Mouse (Mus musculus) neural tube, embryonic 15.5 days (tissue): ENCODE measurements around the gene Hist1h4f. TPM values are rescaled to one million over a fixed set of nuclear protein-coding genes. Genes with fewer than 3 reads are reported as not detected.
"Not testable (repeated sequence)": the region's sequence is repeated elsewhere in the genome, so short reads cannot be mapped to it uniquely, and the experiment has no call there.

Source experiments
- ATAC-seq: fragments of 200-750 bp; cut with Nextera tagmentation; 2 replicates; pipeline ENCODE4 v1.8.0; 2017; ENCODE audit warnings: mild to moderate bottlenecking, moderate TSS enrichment, moderate library complexity; ENCODE audit not compliant: low FRiP score
- H3K27ac ChIP-seq: fragments of 300-500 bp; sonication (generic); replicated peaks from 2 replicates; pipeline ENCODE4 v1.5.1; 2015; ENCODE audit warnings: mild to moderate bottlenecking, inconsistent platforms
- H3K27me3 ChIP-seq: fragments of 300-500 bp; sonication (generic); replicated peaks from 2 replicates; pipeline ENCODE4 v1.6.1; 2015; ENCODE audit warnings: inconsistent platforms
- H3K36me3 ChIP-seq: fragments of 300-500 bp; sonication (generic); 2 replicates; pipeline ENCODE4 v1.6.1; 2015; ENCODE audit warnings: inconsistent platforms
- H3K4me1 ChIP-seq: fragments of 300-500 bp; sonication (generic); 2 replicates; pipeline ENCODE4 v1.6.1; 2015; ENCODE audit warnings: inconsistent platforms
- H3K4me2 ChIP-seq: fragments of 300-500 bp; sonication (generic); 2 replicates; pipeline ENCODE4 v1.6.1; 2015; ENCODE audit warnings: inconsistent platforms, mild to moderate bottlenecking, moderate library complexity
- H3K4me3 ChIP-seq: fragments of 300-500 bp; sonication (generic); replicated peaks from 2 replicates; pipeline ENCODE4 v1.5.1; 2015; ENCODE audit warnings: mild to moderate bottlenecking, inconsistent platforms
- H3K9ac ChIP-seq: fragments of 300-500 bp; sonication (generic); replicated peaks from 2 replicates; pipeline ENCODE4 v1.6.1; 2015; ENCODE audit warnings: mild to moderate bottlenecking, inconsistent platforms
- H3K9me3 ChIP-seq: fragments of 300-500 bp; sonication (generic); replicated peaks from 2 replicates; pipeline ENCODE4 v1.6.1; 2016; ENCODE audit warnings: inconsistent platforms
- WGBS: fragments of 180-500 bp; shearing (Covaris S2); methylation state at CpG from one replicate; pipeline ENCODE4 v1.1.7; 2015; ENCODE audit warnings: mixed read lengths; 5-methylcytosine and 5-hydroxymethylcytosine counted together
- polyA plus RNA-seq: library from polyadenylated mRNA; unstranded; fragments of >200 nt; fragmentation: Nextera tagmentation; extraction: Ambion mirVana; gene quantifications from 2 replicates; pipeline ENCODE4 v1.2.1, GENCODE M21; 2015

Gene Hist1h4f
- polyA plus RNA-seq, 1 experiment from 2014 or later: not detected

DNA sequence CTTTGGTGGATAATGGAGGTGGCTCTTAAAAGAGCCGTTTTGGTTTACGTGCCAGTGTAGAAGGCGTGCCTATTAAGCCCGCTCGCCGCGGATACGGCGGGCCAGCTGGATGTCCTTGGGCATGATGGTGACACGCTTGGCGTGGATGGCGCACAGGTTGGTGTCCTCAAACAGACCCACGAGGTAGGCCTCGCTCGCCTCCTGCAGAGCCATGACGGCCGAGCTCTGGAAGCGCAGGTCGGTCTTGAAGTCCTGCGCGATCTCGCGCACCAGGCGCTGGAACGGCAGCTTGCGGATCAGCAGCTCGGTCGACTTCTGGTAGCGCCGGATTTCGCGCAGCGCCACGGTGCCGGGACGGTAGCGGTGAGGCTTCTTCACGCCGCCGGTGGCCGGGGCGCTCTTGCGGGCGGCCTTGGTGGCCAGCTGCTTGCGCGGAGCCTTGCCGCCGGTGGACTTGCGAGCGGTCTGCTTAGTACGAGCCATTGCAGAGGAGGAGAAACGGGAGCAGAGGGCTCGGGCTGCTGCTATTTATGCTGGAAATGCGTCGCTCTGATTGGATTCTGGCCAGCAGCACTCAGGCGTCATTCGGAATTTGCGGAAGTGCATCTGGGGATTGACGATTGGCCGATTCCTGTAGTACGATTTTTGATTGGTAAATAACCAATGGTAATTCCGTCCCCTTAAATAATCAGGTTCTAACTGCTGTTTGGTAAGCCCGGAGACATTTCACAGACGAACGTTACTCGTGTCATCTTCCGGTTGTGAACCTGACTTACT lies 10.6 kb upstream of the Hist1h4f start, which contains the start of gene Hist1h3e:
Gene Hist1h3e, minus strand, starts transcription at position 487 of the 777 bp plus-strand sequence.
- not testable (repeated sequence) for H3K27me3 ChIP-seq, H3K4me1 ChIP-seq, H3K9me3 ChIP-seq, H3K36me3 ChIP-seq
- WGBS: 2% methylated on average over 58 of the region's 67 CpGs
- H3K4me2 ChIP-seq: peak within 1 kb of the TSS; percentile 84
- peak within 1 kb of the TSS; percentile 49 for H3K4me3 ChIP-seq
- H3K27ac ChIP-seq: peak within 1 kb of the TSS; percentile 97
- H3K9ac ChIP-seq: peak within 1 kb of the TSS; percentile 67
- peak; percentile 95 for ATAC-seq

DNA sequence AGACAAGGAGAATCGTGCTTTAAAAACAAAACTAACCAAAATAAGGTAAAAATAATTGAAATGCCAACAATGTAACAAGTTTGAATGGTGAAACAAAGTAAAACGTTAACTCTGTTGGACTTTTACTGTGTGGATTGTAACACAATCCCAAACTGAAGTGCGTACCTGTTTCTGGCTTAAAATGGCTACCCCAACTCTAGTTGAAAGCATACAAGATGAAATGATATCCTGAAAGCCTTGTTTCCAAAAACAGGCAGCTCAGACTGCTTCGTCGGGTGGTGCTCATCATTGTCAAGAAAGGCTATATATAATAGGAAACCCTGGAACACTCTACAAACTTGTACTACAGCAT lies 10.1 kb upstream of the Hist1h4f start:
- not testable (repeated sequence) for H3K9me3 ChIP-seq, ATAC-seq, H3K27me3 ChIP-seq, H3K36me3 ChIP-seq
- 0% methylated on average over 2 of the region's 5 CpGs for WGBS
- Histone ChIP-seq H3K27ac (peak overlapping the region; percentile 97), H3K4me2 (peak overlapping the region; percentile 84), H3K9ac (peak overlapping the region; percentile 67; the same call in 1 of the 2 replicates), H3K4me1 (peaks cover 14% of the 10 kb centered on the region), H3K4me3 (peak overlapping the region; percentile 49)

DNA sequence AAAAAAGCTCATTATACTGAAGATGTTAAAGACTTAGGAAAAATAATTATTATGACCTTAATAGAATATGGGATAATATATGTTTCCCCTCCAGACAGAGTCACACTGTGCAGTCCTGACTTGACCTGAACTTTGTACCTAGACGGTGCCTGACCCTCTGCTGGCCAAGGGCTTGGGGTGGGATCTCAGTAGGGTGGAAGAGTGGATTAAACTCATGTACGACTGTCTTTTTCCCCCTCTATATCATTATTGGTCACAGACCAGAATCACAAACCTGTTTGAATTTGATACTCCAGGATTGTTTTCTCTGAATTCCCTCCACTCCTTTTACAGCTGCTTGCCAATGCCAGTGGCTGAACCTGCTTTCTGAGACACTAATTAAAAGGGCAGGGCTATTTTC lies 9.3 kb upstream of the Hist1h4f start:
- peaks cover 18% of the 10 kb centered on the region for H3K4me1 ChIP-seq
- not testable (repeated sequence) for H3K36me3 ChIP-seq, H3K9me3 ChIP-seq, H3K4me2 ChIP-seq, H3K27me3 ChIP-seq, H3K27ac ChIP-seq, H3K9ac ChIP-seq, ATAC-seq, H3K4me3 ChIP-seq
- 32% methylated on average over 2 of the region's 2 CpGs for WGBS

DNA sequence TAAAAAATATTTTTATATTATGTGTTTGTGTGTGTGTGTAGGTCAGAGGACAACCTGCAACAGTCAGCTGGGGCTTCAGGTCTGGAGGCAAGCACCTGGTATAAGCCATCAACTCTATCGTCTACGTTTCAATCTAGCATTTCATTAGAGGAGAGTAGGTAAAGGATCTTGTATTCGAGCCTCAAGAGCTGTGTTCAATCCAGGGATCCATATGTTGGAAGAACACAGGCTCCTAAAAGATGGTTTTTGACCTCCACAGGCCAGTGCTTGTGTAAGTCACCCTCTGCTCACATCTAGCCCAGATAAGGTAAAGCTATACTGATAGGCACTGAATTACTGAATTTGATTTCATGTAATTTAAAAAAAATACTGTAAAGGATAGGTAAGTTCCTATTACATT lies 5.5 kb upstream of the Hist1h4f start:
- 75% methylated on average over 3 of the region's 3 CpGs for WGBS
- Histone ChIP-seq H3K4me3 (no peak overlapping the region), H3K9me3 (no peaks in the 10 kb centered on the region), H3K9ac (no peak overlapping the region), H3K4me1 (peaks cover 29% of the 10 kb centered on the region), H3K36me3 (no peaks in the 10 kb centered on the region), H3K27me3 (no peaks in the 10 kb centered on the region), H3K4me2 (peak overlapping the region; percentile 99; the same call in 1 of the 2 replicates), H3K27ac (peak overlapping the region; percentile 54; the same call in 1 of the 2 replicates)
- ATAC-seq: no peak

DNA sequence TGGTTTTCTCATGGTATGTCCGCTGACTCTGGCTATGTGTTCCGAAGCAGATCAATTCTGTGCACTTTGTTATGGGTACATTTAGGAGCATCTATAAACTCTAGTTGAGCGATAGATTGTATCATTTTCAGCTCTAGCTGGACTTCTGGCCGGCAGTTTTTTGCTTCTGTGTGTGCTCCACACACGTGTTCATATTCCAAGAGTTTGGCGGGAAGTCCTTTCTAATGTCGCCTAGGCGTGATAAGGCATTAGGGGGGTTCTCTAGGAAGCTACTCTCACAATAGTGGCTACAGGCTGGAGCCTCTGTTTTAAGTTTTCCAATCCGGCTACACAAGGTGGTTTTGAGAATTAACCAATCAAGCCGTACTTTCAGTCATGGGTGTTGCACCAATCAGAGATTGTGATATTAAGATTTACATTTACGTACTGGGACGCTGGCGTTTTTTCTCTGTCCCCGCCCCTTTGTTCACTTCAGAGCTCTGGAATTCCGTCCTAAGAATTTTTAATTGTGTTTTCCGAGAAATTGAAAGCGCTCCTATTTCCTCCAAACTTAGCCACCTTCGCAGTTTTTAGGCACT lies 4.5 kb upstream of the Hist1h4f start:
- Histone ChIP-seq H3K4me1 (peaks cover 30% of the 10 kb centered on the region), H3K27me3 (no peaks in the 10 kb centered on the region), H3K9ac (peak overlapping the region; percentile 64), H3K9me3 (no peaks in the 10 kb centered on the region), H3K27ac (peak overlapping the region; percentile 87), H3K4me3 (peak overlapping the region; percentile 51), H3K4me2 (peak overlapping the region; percentile 99), H3K36me3 (no peaks in the 10 kb centered on the region)
- peak; percentile 87 for ATAC-seq
- WGBS: under 1% methylated on average over 18 of the region's 18 CpGs

DNA sequence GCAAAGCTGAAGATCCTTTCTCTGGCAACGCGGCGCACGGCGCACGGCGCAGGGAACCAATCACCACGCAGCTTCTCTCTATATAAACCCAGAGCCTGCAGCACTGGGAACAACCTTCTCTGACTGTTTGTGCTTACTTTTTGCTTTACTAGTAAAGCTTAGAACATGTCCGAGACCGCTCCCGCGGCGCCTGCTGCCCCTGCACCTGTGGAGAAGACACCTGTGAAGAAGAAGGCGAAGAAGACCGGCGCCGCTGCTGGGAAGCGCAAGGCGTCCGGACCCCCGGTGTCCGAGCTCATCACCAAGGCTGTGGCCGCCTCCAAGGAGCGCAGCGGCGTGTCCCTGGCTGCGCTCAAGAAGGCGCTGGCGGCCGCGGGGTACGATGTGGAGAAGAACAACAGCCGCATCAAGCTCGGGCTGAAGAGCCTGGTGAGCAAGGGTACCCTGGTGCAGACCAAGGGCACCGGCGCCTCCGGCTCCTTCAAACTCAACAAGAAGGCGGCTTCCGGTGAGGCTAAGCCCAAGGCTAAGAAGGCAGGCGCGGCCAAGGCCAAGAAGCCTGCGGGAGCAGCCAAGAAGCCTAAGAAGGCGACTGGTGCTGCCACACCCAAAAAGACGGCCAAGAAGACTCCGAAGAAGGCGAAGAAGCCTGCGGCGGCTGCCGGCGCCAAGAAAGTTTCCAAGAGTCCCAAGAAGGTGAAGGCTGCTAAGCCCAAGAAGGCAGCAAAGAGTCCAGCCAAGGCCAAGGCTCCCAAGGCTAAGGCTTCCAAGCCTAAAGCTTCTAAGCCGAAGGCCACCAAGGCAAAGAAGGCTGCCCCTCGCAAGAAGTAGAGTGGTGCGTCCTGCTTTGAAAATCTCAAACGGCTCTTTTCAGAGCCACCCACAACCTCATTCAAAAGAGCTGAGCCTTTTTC lies 3.7 kb upstream of the Hist1h4f start:
- H3K4me2 ChIP-seq: peak overlapping the region; percentile 99
- peaks cover 32% of the 10 kb centered on the region for H3K4me1 ChIP-seq
- H3K9ac ChIP-seq: peak overlapping the region; percentile 64
- no peaks in the 10 kb centered on the region for H3K9me3 ChIP-seq
- peak; percentile 77 for ATAC-seq
- WGBS: 0% methylated on average over 54 of the region's 54 CpGs
- H3K36me3 ChIP-seq: no peaks in the 10 kb centered on the region
- H3K4me3 ChIP-seq: peak overlapping the region; percentile 51
- H3K27me3 ChIP-seq: no peaks in the 10 kb centered on the region
- peak overlapping the region; percentile 87 for H3K27ac ChIP-seq

DNA sequence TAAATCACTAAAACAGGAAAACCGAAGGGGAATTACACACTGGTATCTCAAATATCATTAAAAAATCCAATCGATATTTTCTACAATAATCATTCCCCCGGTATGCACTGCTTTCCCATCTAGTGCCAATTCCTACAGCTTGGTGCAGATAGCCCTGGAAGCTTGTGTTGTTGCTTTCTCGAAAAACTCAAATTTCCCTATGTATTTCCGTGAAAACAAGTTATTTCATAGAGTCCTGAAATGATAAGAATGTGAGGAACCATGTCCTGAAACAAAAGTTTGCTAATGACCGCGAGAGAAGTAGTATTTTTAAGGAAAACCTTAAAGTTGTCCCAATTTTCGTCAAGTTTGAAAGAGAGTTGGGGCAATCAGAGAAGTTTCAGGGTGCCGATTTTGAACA lies 2.9 kb upstream of the Hist1h4f start:
- H3K36me3 ChIP-seq: no peaks in the 10 kb centered on the region
- no peaks in the 10 kb centered on the region for H3K9me3 ChIP-seq
- peak overlapping the region; percentile 51 for H3K4me3 ChIP-seq
- H3K9ac ChIP-seq: peak overlapping the region; percentile 64; the same call in 1 of the 2 replicates
- ATAC-seq: no peak
- peak overlapping the region; percentile 99 for H3K4me2 ChIP-seq
- no peaks in the 10 kb centered on the region for H3K27me3 ChIP-seq
- H3K4me1 ChIP-seq: peaks cover 32% of the 10 kb centered on the region
- peak overlapping the region; percentile 87 for H3K27ac ChIP-seq
- 26% methylated on average over 9 of the region's 9 CpGs for WGBS

DNA sequence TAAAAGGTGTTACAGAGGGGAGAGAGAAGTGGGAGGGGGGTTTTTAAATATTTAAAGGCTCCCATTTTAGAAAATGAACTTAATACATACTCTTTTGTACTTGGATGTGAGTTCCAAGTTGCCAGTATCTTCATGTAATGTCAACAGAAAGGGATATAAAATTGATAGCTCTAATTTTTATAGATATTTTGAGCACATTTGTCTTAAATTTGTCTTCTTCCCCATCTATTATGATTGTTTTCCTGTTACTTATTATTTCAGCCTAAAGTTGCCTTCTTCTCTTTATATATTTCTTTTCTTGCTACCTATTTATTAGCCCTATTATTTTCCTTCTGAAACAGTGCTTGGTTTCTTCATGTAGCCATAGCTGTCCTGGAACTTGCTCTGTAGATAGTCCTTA lies 1.5 kb upstream of the Hist1h4f start, which contains the start of gene Hist1h1d:
Gene Hist1h1d, plus strand, starts transcription at position 301 of the 400 bp plus-strand sequence.
- no peaks in the 10 kb centered on the region for H3K9me3 ChIP-seq
- H3K27ac ChIP-seq: peak within 1 kb of the TSS; percentile 90
- H3K36me3 ChIP-seq: no peaks in the 10 kb centered on the region
- ATAC-seq: no peak
- peaks cover 32% of the 10 kb centered on the region for H3K4me1 ChIP-seq
- no peaks in the 10 kb centered on the region for H3K27me3 ChIP-seq
- H3K9ac ChIP-seq: no peak within 1 kb of the TSS
- H3K4me2 ChIP-seq: peak within 1 kb of the TSS; percentile 68
- H3K4me3 ChIP-seq: no peak within 1 kb of the TSS

DNA sequence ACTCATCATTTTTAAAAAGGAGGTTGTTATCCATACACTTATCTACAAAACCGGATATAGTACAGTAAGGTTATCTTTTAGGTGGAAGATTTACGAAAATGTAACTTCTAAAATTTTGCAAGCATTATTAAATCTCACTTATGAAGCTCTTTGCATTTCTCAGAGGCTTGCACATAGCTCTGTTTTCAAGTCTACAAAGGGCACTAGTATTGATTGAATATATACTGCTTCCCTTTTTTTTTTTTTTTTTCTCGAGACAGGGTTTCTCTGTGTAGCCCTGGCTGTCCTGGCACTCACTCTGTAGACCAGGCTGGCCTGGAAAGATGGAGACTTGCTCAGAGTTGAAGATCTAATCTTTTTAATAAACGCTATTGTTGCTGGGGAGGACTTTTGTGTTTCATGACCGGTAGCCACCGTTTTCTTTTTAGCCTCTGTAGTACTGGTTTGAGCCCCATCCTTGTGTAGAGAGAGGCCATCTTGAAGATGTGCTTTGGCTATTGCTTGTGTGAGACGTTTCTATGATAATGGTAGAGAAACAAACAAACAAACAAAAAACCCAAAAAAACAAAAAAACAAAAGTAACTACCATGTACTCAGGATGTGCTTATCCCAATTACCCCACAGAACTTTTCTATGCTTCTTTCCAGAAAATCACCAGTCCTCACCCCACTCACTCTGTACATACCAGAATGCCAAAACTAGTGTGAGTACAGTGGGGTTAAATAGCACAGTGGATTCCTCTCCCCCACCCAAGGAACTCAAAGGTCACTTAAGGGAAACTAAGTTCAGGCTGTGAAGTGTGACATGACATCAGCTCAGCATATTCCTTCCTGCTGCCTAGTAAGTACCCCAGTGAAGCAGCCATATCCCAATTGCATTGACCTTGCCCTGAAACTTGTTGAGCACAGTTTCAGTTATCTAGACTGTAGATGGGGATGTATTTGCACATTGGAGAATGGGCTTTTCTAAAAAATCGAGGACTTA lies 775 bp upstream of the Hist1h4f start:
- 54% methylated on average over 8 of the region's 8 CpGs for WGBS
- ATAC-seq: no peak

DNA sequence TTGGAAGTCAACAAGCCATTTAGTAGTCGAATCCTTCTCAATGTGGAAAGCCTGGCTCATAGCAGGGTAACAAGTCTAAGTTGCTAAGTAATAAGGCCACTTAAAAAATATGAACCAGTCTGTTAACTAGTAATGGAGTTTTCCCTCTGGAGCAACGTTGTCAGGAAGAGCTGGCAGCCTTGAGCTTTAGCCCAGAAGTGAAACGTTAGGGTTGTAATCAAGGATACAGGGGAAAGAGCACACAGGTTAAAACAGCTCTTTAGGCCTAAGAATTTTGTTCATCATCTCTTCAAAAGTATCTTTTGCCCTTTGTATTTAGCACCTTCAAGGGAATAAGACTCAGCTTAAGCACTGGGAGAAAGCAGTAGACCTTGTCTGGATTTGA lies 695 bp downstream of the Hist1h4f start:
- Histone ChIP-seq H3K4me3 (peak overlapping the region; percentile 49), H3K4me2 (peak overlapping the region; percentile 68), H3K4me1 (peaks cover 24% of the 10 kb centered on the region), H3K27ac (peak overlapping the region; percentile 90), H3K27me3 (no peaks in the 10 kb centered on the region), H3K36me3 (no peaks in the 10 kb centered on the region), H3K9ac (peak overlapping the region; percentile 51), H3K9me3 (no peaks in the 10 kb centered on the region)
- 3% methylated on average over 3 of the region's 3 CpGs for WGBS
- no peak for ATAC-seq

More for the DNA sequence above, 775 bp upstream of the Hist1h4f start:
- peak overlapping the region; percentile 49 for H3K4me3 ChIP-seq
- H3K4me1 ChIP-seq: peaks cover 32% of the 10 kb centered on the region
- H3K9me3 ChIP-seq: no peaks in the 10 kb centered on the region
- H3K9ac ChIP-seq: no peak overlapping the region; the same call in 1 of the 2 replicates
- no peaks in the 10 kb centered on the region for H3K36me3 ChIP-seq
- no peaks in the 10 kb centered on the region for H3K27me3 ChIP-seq
- H3K4me2 ChIP-seq: peak overlapping the region; percentile 68
- peak overlapping the region; percentile 90 for H3K27ac ChIP-seq
